Mouse (Mus musculus): ENCODE measurements at regions not wholly inside any gene's neighbourhood (a gene's known extent, or its start where the extent isn't known, plus 50 kb on each side); places are given as distances from the start of the nearest gene placed in this dataset.

DNA sequence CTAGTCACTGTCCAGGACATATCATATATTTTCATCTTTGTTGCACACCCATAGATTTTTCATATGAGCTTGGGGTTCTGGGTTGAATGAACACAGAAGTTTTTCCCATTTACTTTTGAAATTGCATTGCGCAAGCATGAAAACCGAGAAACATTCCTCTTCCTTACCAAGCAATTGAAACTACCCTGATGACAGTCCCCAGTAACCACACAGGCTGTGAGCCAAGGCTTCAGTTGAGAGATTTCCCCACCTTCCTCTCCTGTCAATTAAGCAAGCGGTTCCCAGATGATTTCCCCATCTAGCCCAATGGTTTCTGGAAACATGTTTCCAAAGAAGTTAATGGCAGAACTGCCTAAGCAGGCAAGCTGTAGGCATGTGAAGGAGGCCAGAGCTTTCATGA lies 81.8 kb upstream of the Inhba start:
- TF ChIP-seq POLR2A (IDR thresholded peaks at IDR 0.05; ENCODE audit: borderline replicate concordance, extremely low read depth, insufficient read depth, insufficient read length, poor library complexity, severe bottlenecking): no peak
- no peak for TF ChIP-seq CTCF (IDR thresholded peaks at IDR 0.05; ENCODE audit: borderline replicate concordance, extremely low read depth, insufficient read depth, insufficient read length)

All from brain, embryonic 14.5 days (tissue).